Mouse (Mus musculus) C2C12 (cell line): Measurements from ENCODE around the gene Ptpn6. TPM values are rescaled to one million over a fixed set of nuclear protein-coding genes. Genes with fewer than 3 reads are reported as not detected.

Source experiments
- H3K27me3 ChIP-seq: one replicate; pipeline ENCODE4 v1.6.1; 2011; ENCODE audit not compliant: control insufficient read depth, insufficient read depth, insufficient read length
- H3K36me3 ChIP-seq: one replicate; pipeline ENCODE4 v1.6.1; 2011; ENCODE audit not compliant: control insufficient read depth, insufficient read depth
- H3K4me3 ChIP-seq: one replicate; pipeline ENCODE4 v1.5.1; 2011; ENCODE audit warnings: mild to moderate bottlenecking, control low read depth; ENCODE audit not compliant: poor library complexity, insufficient read depth, severe bottlenecking
- H3K79me2 ChIP-seq: one replicate; pipeline ENCODE4 v1.6.1; 2011; ENCODE audit not compliant: control insufficient read depth, insufficient read depth
- H3K79me3 ChIP-seq: one replicate; pipeline ENCODE4 v1.6.1; 2011; ENCODE audit warnings: low read depth, control low read depth
- H3ac ChIP-seq: one replicate; pipeline ENCODE3; 2011; ENCODE audit warnings: low read depth; ENCODE audit not compliant: control insufficient read depth, insufficient read length
- CEBPB ChIP-seq: IDR thresholded peaks from one replicate; pipeline ENCODE4 v1.6.1; 2011; ENCODE audit warnings: low read depth, mild to moderate bottlenecking, control low read depth, moderate library complexity
- CTCF ChIP-seq: IDR thresholded peaks from one replicate; pipeline ENCODE4 v1.5.1; 2011; ENCODE audit not compliant: control insufficient read depth, insufficient read depth, insufficient read length
- FOSL1 ChIP-seq: IDR thresholded peaks from one replicate; pipeline ENCODE4 v1.8.0; 2011; ENCODE audit warnings: mild to moderate bottlenecking, low read length; ENCODE audit not compliant: poor library complexity, insufficient read depth, severe bottlenecking
- MAX ChIP-seq: IDR thresholded peaks from one replicate; pipeline ENCODE4 v1.6.1; 2011; ENCODE audit warnings: mild to moderate bottlenecking, control low read depth
- MYOD1 ChIP-seq: IDR thresholded peaks from one replicate; pipeline ENCODE4 v1.6.1; 2011; ENCODE audit warnings: low read depth; ENCODE audit not compliant: control insufficient read depth, insufficient read length
- MYOG ChIP-seq: IDR thresholded peaks from one replicate; pipeline ENCODE4 v1.6.1; 2011; ENCODE audit not compliant: control insufficient read depth, insufficient read length; ENCODE audit errors: extremely low read depth
- USF1 ChIP-seq: IDR thresholded peaks from one replicate; pipeline ENCODE4 v1.6.1; 2011; ENCODE audit warnings: low read depth, mild to moderate bottlenecking, control low read depth, moderate library complexity
- polyA plus RNA-seq: library from polyadenylated mRNA; unstranded; fragments of >200 nt; fragmentation: generic; extraction: Trizol; gene quantifications from one replicate; pipeline ENCODE4 v1.2.1, GENCODE M21; 2012; ENCODE audit warnings: missing spikeins

Gene Ptpn6
- polyA plus RNA-seq, 1 experiment = 8.2 TPM

GRCm38 (mm10) chr6:124720904-124721303 lies 17.6 kb downstream of the Ptpn6 start:
- Histone ChIP-seq H3K36me3 (peaks cover 16% of the 10 kb centered on the region), H3K4me3 (no peak overlapping the region), H3K79me2 (no peaks in the 10 kb centered on the region), H3K27me3 (no peaks in the 10 kb centered on the region), H3ac (no peak overlapping the region), H3K79me3 (no peaks in the 10 kb centered on the region)
- TF ChIP-seq MYOG (no peak), MYOD1 (no peak), MAX (no peak), USF1 (no peak), CEBPB (no peak), FOSL1 (no peak), CTCF (no peak)

GRCm38 (mm10) chr6:124719354-124719978 lies 19.0 kb downstream of the Ptpn6 start:
- Histone ChIP-seq H3K4me3 (no peak overlapping the region), H3K79me2 (peaks cover 9% of the 10 kb centered on the region), H3K79me3 (peaks cover 3% of the 10 kb centered on the region), H3ac (no peak overlapping the region), H3K36me3 (peaks cover 29% of the 10 kb centered on the region), H3K27me3 (no peaks in the 10 kb centered on the region)
- TF ChIP-seq MYOG (no peak), CTCF (no peak), MAX (no peak), CEBPB (no peak), USF1 (no peak), FOSL1 (no peak), MYOD1 (no peak)

- Histone ChIP-seq H3K27me3 (no peaks in the 10 kb centered on the region), H3K79me3 (peaks cover 10% of the 10 kb centered on the region), H3K79me2 (peaks cover 17% of the 10 kb centered on the region), H3ac (no peak overlapping the region), H3K4me3 (no peak overlapping the region), H3K36me3 (peaks cover 37% of the 10 kb centered on the region)
- no peak for TF ChIP-seq CTCF
Observed at GRCm38 (mm10) chr6:124718703-124719102, 19.8 kb downstream of the Ptpn6 start.

- TF ChIP-seq CTCF = no peak
- Histone ChIP-seq H3ac (no peak overlapping the region), H3K36me3 (peaks cover 38% of the 10 kb centered on the region), H3K4me3 (no peak overlapping the region), H3K79me3 (peaks cover 18% of the 10 kb centered on the region), H3K79me2 (peaks cover 24% of the 10 kb centered on the region), H3K27me3 (no peaks in the 10 kb centered on the region)
Observed at GRCm38 (mm10) chr6:124717968-124718367, 20.5 kb downstream of the Ptpn6 start.

GRCm38 (mm10) chr6:124716864-124717490 lies 21.5 kb downstream of the Ptpn6 start:
- Histone ChIP-seq H3ac (no peak overlapping the region), H3K27me3 (no peaks in the 10 kb centered on the region), H3K79me2 (peaks cover 34% of the 10 kb centered on the region), H3K36me3 (peaks cover 38% of the 10 kb centered on the region), H3K4me3 (no peak overlapping the region), H3K79me3 (peaks cover 24% of the 10 kb centered on the region)
- no peak for TF ChIP-seq USF1
- TF ChIP-seq MYOD1 = no peak
- no peak for TF ChIP-seq CTCF
- TF ChIP-seq MAX = no peak
- TF ChIP-seq CEBPB = no peak
- TF ChIP-seq FOSL1 = no peak
- no peak for TF ChIP-seq MYOG

- no peaks in the 10 kb centered on the region for H3K27me3 ChIP-seq
- H3ac ChIP-seq = peak overlapping the region; percentile 96
- H3K36me3 ChIP-seq = peaks cover 65% of the 10 kb centered on the region
- TF ChIP-seq MAX (no peak), USF1 (peak; percentile 1)
- peak overlapping the region; percentile 97 for H3K4me3 ChIP-seq
- peaks cover 75% of the 10 kb centered on the region for H3K79me2 ChIP-seq
- peaks cover 64% of the 10 kb centered on the region for H3K79me3 ChIP-seq
Observed at GRCm38 (mm10) chr6:124712918-124713317, 25.6 kb downstream of the Ptpn6 start.
